Mouse (Mus musculus) liver, embryonic 14.5 days (tissue): ENCODE results near the gene Hsdl2. TPM values are rescaled to one million over a fixed set of nuclear protein-coding genes. Genes with fewer than 3 reads are reported as not detected.

Source experiments
- ATAC-seq: fragments of 200-750 bp; cut with Nextera tagmentation; 2 replicates; pipeline ENCODE4 v1.8.0; 2017; ENCODE audit warnings: moderate number of reproducible peaks, mild to moderate bottlenecking, moderate library complexity; ENCODE audit not compliant: insufficient read depth
- DNase-seq, 3 experiments: peaks; one replicate each; pipeline ENCODE4 v3.0.0-alpha.2; 2012 to 2013; ENCODE audit warnings: low read depth in 3 of 3, low spot score in 3 of 3
- H3K27ac ChIP-seq: fragments of 300-500 bp; sonication (generic); 2 replicates; pipeline ENCODE4 v1.5.1; 2014; ENCODE audit warnings: moderate library complexity, mild to moderate bottlenecking, control low read depth, inconsistent platforms
- H3K27me3 ChIP-seq: fragments of 300-500 bp; sonication (generic); 2 replicates; pipeline ENCODE4 v1.6.1; 2014; ENCODE audit warnings: mild to moderate bottlenecking, low read length, moderate library complexity; ENCODE audit not compliant: control insufficient read depth, insufficient read depth
- H3K36me3 ChIP-seq: fragments of 300-500 bp; sonication (generic); replicated peaks from 2 replicates; pipeline ENCODE4 v1.6.1; 2014; ENCODE audit warnings: low read depth; ENCODE audit not compliant: control insufficient read depth, insufficient read depth
- H3K4me1 ChIP-seq, 2 experiments: fragments of 200-500 bp in 1 of 2; fragments of 300-500 bp in 1 of 2; sonication (generic) in 1 of 2; replicated peaks; 2 replicates each; pipeline ENCODE4 v1.6.1; 2012 to 2014; ENCODE audit warnings: antibody characterized with exemption in 1 of 2, inconsistent platforms in 1 of 2, low read length in 1 of 2; ENCODE audit not compliant: control insufficient read depth in 2 of 2, insufficient read depth in 2 of 2
- H3K4me2 ChIP-seq: fragments of 300-500 bp; sonication (generic); 2 replicates; pipeline ENCODE4 v1.6.1; 2014; ENCODE audit warnings: low read depth, mild to moderate bottlenecking, control low read depth, moderate library complexity
- H3K4me3 ChIP-seq, 2 experiments: fragments of 200-500 bp in 1 of 2; fragments of 300-500 bp in 1 of 2; sonication (generic) in 1 of 2; 2 replicates each; pipeline ENCODE4 v1.5.1; 2012 to 2014; ENCODE audit warnings: low read depth in 2 of 2, low read length in 2 of 2, mild to moderate bottlenecking in 2 of 2, control low read depth in 1 of 2, inconsistent platforms in 1 of 2, moderate library complexity in 1 of 2; ENCODE audit not compliant: insufficient read depth in 1 of 2
- H3K9ac ChIP-seq: fragments of 300-500 bp; sonication (generic); replicated peaks from 2 replicates; pipeline ENCODE4 v1.6.1; 2014; ENCODE audit warnings: mild to moderate bottlenecking, control low read depth, moderate library complexity
- H3K9me3 ChIP-seq: fragments of 300-500 bp; sonication (generic); 2 replicates; pipeline ENCODE4 v1.6.1; 2016; ENCODE audit warnings: low read length, mixed read lengths; ENCODE audit not compliant: control insufficient read depth
- CTCF ChIP-seq: IDR thresholded peaks from 2 replicates; pipeline ENCODE4 v1.5.1; 2016; ENCODE audit warnings: antibody characterized with exemption, low read depth, control low read depth
- EP300 ChIP-seq: IDR thresholded peaks from 2 replicates; pipeline ENCODE4 v1.6.1; 2016; ENCODE audit warnings: antibody characterized with exemption, low read depth
- WGBS: fragments of 180-500 bp; shearing (Covaris S2); extraction: QIAGEN DNeasy Blood & Tissue Kit; methylation state at CpG from one replicate; pipeline ENCODE4 v1.1.7; 2014; ENCODE audit not compliant: insufficient replicate concordance; 5-methylcytosine and 5-hydroxymethylcytosine counted together
- polyA plus RNA-seq, 2 experiments: library from polyadenylated mRNA; depleted of rRNA in 1 of 2; stranded (reverse) in 1 of 2; unstranded in 1 of 2; fragments of >200 nt; fragmentation: Nextera tagmentation in 1 of 2; extraction: Ambion mirVana in 1 of 2; gene quantifications; 2 replicates each; pipeline versions ENCODE4 v1.2.1 to v1.2.3; 2012 to 2014

Gene Hsdl2
- polyA plus RNA-seq, 2 experiments, result 10.4 to 16.3 TPM

- WGBS, result 72% methylated on average over 3 of the region's 3 CpGs
- no peak overlapping the region for H3K9ac ChIP-seq
- no peaks in the 10 kb centered on the region for H3K36me3 ChIP-seq
- H3K4me1 ChIP-seq, result peaks cover 28 to 35% of the 10 kb centered on the region in 2 experiments
- H3K27ac ChIP-seq, result no peak overlapping the region
- DNase-seq (no peak), ATAC-seq (no peak)
- no peak overlapping the region for H3K4me3 ChIP-seq
- TF ChIP-seq EP300 (no peak), CTCF (no peak)
- no peaks in the 10 kb centered on the region; the same call in 1 of the 2 replicates for H3K9me3 ChIP-seq
- no peaks in the 10 kb centered on the region for H3K27me3 ChIP-seq
- H3K4me2 ChIP-seq, result no peak overlapping the region
Observed at GRCm38 (mm10) chr4:59668050-59668449, 86.7 kb downstream of the Hsdl2 start.

Other genes starting within 250 kb of the Hsdl2 start
- gene Susd1, start 142.9 kb upstream of the Hsdl2 start, polyA plus RNA-seq (2012; rRNA removed), result 15.5 and 18.1 TPM in 2 replicates
- gene Susd1, start 142.9 kb upstream of the Hsdl2 start, polyA plus RNA-seq (2014; fragmentation: Nextera tagmentation; extraction: Ambion mirVana), result 5.8 and 7.0 TPM in 2 replicates
- gene Ptbp3, start 32.2 kb upstream of the Hsdl2 start, polyA plus RNA-seq (2012; rRNA removed), result 22.7 and 26.6 TPM in 2 replicates
- gene Ptbp3, start 32.2 kb upstream of the Hsdl2 start, polyA plus RNA-seq (2014; fragmentation: Nextera tagmentation; extraction: Ambion mirVana), result 64.7 and 72.3 TPM in 2 replicates
- gene E130308A19Rik, start 44.6 kb downstream of the Hsdl2 start, polyA plus RNA-seq (2012; rRNA removed), result 2.7 and 2.8 TPM in 2 replicates
- 5.7 and 6.3 TPM in 2 replicates for gene E130308A19Rik, start 44.6 kb downstream of the Hsdl2 start, polyA plus RNA-seq (2014; fragmentation: Nextera tagmentation; extraction: Ambion mirVana)
- gene Inip, start 220.0 kb downstream of the Hsdl2 start, polyA plus RNA-seq (2012; rRNA removed), result 4.9 and 8.1 TPM in 2 replicates
- 16.7 and 17.0 TPM in 2 replicates for gene Inip, start 220.0 kb downstream of the Hsdl2 start, polyA plus RNA-seq (2014; fragmentation: Nextera tagmentation; extraction: Ambion mirVana)
- gene Snx30, start 224.3 kb downstream of the Hsdl2 start, polyA plus RNA-seq (2012; rRNA removed), result 1.2 and 1.6 TPM in 2 replicates
- 2.2 and 2.5 TPM in 2 replicates for gene Snx30, start 224.3 kb downstream of the Hsdl2 start, polyA plus RNA-seq (2014; fragmentation: Nextera tagmentation; extraction: Ambion mirVana)